ENCODE assay signal across 8 mouse cellular contexts in the genomic region with DNA sequence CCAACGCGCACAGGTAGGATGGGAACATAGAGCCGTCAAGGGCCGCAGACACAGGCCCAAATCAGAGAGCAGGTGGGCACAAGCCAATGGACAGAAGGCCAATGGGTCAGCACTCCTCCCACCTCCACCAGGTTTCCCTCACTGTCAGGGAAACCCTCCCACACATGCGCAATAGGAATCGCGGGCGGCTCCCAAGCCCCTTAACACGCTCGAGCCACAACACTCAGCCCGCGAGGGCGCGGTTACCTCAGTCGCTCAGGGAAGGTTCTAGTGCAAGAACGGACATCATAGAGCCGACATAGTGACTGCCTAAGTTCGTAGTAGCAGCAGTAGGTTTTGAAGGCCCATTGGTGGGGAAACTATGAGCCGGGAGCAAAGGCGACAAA. TPM values are rescaled to one million over a fixed set of nuclear protein-coding genes. Genes with fewer than 3 reads are reported as not detected.
DNase-seq lines count a peak whose midpoint lies in the region; ATAC-seq and TF ChIP-seq lines count a peak whose summit lies in the region.

No protein-coding gene starts in this region.

- no peak for TF ChIP-seq RAD21 in MEL (IDR thresholded peaks at IDR 0.05; ENCODE audit: low read depth, low read length)

- H3K79me2 ChIP-seq in MEL (ENCODE audit: control insufficient read depth, insufficient read depth, low read length, poor library complexity), result peaks cover 24% of the 10 kb centered on the region

- DNase-seq in MEL (ENCODE audit: low read depth, low spot score), result peak; percentile 83
- peak; percentile 70 for DNase-seq in c-Kit-positive CD71-positive TER-119-positive erythroid progenitor cells, embryonic 14.5 days (ENCODE audit: low spot score)
- peak; percentile 85 for DNase-seq in forebrain, embryonic 11.5 days (ENCODE audit: low spot score)
- DNase-seq in kidney, postnatal 25 days, result peak; percentile 75 to 90
- peak; percentile 56 to 72 (median 71) for DNase-seq in liver, embryonic 14.5 days (ENCODE audit: low read depth in 3 of 3, low spot score in 3 of 3)
- peak; percentile 56 to 73 for DNase-seq in thymus, postnatal 10 days (ENCODE audit: low spot score in 2 of 2)

- H3K9ac ChIP-seq in MEL (ENCODE audit: control insufficient read depth, low read depth, low read length, poor library complexity, severe bottlenecking), result peak overlapping the region; percentile 90
- H3K9ac ChIP-seq in forebrain, embryonic 11.5 days (ENCODE audit: low read length), result peak overlapping the region; percentile 82
- peak overlapping the region; percentile 69 for H3K9ac ChIP-seq in heart, embryonic 15.5 days
- peak overlapping the region; percentile 74 for H3K9ac ChIP-seq in liver, embryonic 14.5 days (replicated peaks)
- peak overlapping the region; percentile 70 for H3K9ac ChIP-seq in neural tube, embryonic 14.5 days (replicated peaks; ENCODE audit: low read depth, low read length)

- WGBS in forebrain, embryonic 11.5 days, result 1% methylated on average over 20 of the region's 20 CpGs
- under 1% methylated on average over 20 of the region's 20 CpGs for WGBS in heart, embryonic 15.5 days
- 3% methylated on average over 20 of the region's 20 CpGs for whole genome bisulfite sequencing in liver, embryonic 14.5 days (ENCODE audit: insufficient replicate concordance)
- WGBS in neural tube, embryonic 14.5 days, result under 1% methylated on average over 20 of the region's 20 CpGs

- H3K27ac ChIP-seq in MEL (ENCODE audit: control insufficient read depth, low read depth, low read length), result peak overlapping the region; percentile 93
- H3K27ac ChIP-seq in forebrain, embryonic 11.5 days (ENCODE audit: low read depth, low read length), result peak overlapping the region; percentile 81; the same call in 1 of the 2 replicates
- H3K27ac ChIP-seq in heart, embryonic 15.5 days, result peak overlapping the region; percentile 88
- H3K27ac ChIP-seq in liver, embryonic 14.5 days, result peak overlapping the region; percentile 70
- peak overlapping the region; percentile 61 for H3K27ac ChIP-seq in neural tube, embryonic 14.5 days (ENCODE audit: low read depth, low read length)

- H3K4me3 ChIP-seq in MEL (ENCODE audit: control insufficient read depth in 1 of 2, insufficient read depth in 1 of 2, low read depth in 2 of 2, low read length in 2 of 2), result peak overlapping the region; percentile 79 to 89
- peak overlapping the region; percentile 80 for H3K4me3 ChIP-seq in forebrain, embryonic 11.5 days (ENCODE audit: low read depth, low read length)
- H3K4me3 ChIP-seq in heart, embryonic 15.5 days, result peak overlapping the region; percentile 94
- peak overlapping the region; percentile 72 to 87 for H3K4me3 ChIP-seq in liver, embryonic 14.5 days (ENCODE audit: insufficient read depth in 1 of 2, low read depth in 2 of 2, low read length in 2 of 2)
- peak overlapping the region; percentile 62 for H3K4me3 ChIP-seq in neural tube, embryonic 14.5 days (ENCODE audit: low read depth, low read length)

- ATAC-seq in forebrain, embryonic 11.5 days (replicated peaks; ENCODE audit: low FRiP score), result peak; percentile 74
- ATAC-seq in heart, embryonic 15.5 days (replicated peaks; ENCODE audit: insufficient number of reproducible peaks, insufficient read depth, low FRiP score, low read depth), result peak; percentile 65
- ATAC-seq in liver, embryonic 14.5 days (ENCODE audit: insufficient read depth), result peak; percentile 73
- peak; percentile 80 for ATAC-seq in neural tube, embryonic 14.5 days (ENCODE audit: low read depth)

- H3K36me3 ChIP-seq in MEL (ENCODE audit: control insufficient read depth in 1 of 2, insufficient read depth in 2 of 2, low read length in 2 of 2), result peaks cover 0 to 16% of the 10 kb centered on the region in 2 experiments; a peak in 2 of 4 replicates
- no peaks in the 10 kb centered on the region for H3K36me3 ChIP-seq in forebrain, embryonic 11.5 days (ENCODE audit: control insufficient read depth, insufficient read depth, low read length)
- H3K36me3 ChIP-seq in heart, embryonic 15.5 days, result peaks cover 15% of the 10 kb centered on the region; the same call in 1 of the 2 replicates
- H3K36me3 ChIP-seq in liver, embryonic 14.5 days (replicated peaks; ENCODE audit: control insufficient read depth, insufficient read depth, low read depth), result no peaks in the 10 kb centered on the region
- peaks cover 6% of the 10 kb centered on the region for H3K36me3 ChIP-seq in neural tube, embryonic 14.5 days (ENCODE audit: control insufficient read depth, insufficient read depth, low read length)

- no peak for TF ChIP-seq EP300 in MEL (IDR thresholded peaks at IDR 0.05; ENCODE audit: low read depth in 1 of 2, low read length in 2 of 2)
- no peak for TF ChIP-seq EP300 in liver, embryonic 14.5 days (IDR thresholded peaks at IDR 0.05; ENCODE audit: low read depth)

- no peaks in the 10 kb centered on the region for H3K27me3 ChIP-seq in MEL (ENCODE audit: control insufficient read depth in 1 of 2, insufficient read depth in 2 of 2, low read length in 2 of 2)
- no peaks in the 10 kb centered on the region for H3K27me3 ChIP-seq in forebrain, embryonic 11.5 days (ENCODE audit: control insufficient read depth, insufficient read depth, low read length)
- no peaks in the 10 kb centered on the region for H3K27me3 ChIP-seq in heart, embryonic 15.5 days
- no peaks in the 10 kb centered on the region for H3K27me3 ChIP-seq in liver, embryonic 14.5 days (ENCODE audit: control insufficient read depth, insufficient read depth, low read length)
- no peaks in the 10 kb centered on the region for H3K27me3 ChIP-seq in neural tube, embryonic 14.5 days (ENCODE audit: control insufficient read depth, insufficient read depth, low read length)

- H3K4me2 ChIP-seq in forebrain, embryonic 11.5 days (ENCODE audit: low read depth, low read length, severe bottlenecking), result peak overlapping the region; percentile 86
- peak overlapping the region; percentile 71 for H3K4me2 ChIP-seq in heart, embryonic 15.5 days
- peak overlapping the region; percentile 92 for H3K4me2 ChIP-seq in liver, embryonic 14.5 days (ENCODE audit: low read depth)
- H3K4me2 ChIP-seq in neural tube, embryonic 14.5 days (ENCODE audit: low read depth, low read length), result peak overlapping the region; percentile 95

- TF ChIP-seq POLR2A in MEL (IDR thresholded peaks at IDR 0.05; ENCODE audit: control insufficient read depth in 1 of 2, insufficient read depth in 1 of 2, low read depth in 1 of 2, low read length in 2 of 2, poor library complexity in 1 of 2), result 0 out of 4 replicates have a peak, but pooled peaks of 1 of the 2 experiments have one; percentile 9

- no peak for TF ChIP-seq CTCF in MEL (IDR thresholded peaks at IDR 0.05 in 2 of 3, conservative IDR thresholded peaks at IDR 0.05 in 1 of 3; ENCODE audit: control insufficient read depth in 1 of 3, insufficient read depth in 1 of 3, low read depth in 2 of 3, low read length in 3 of 3, poor library complexity in 1 of 3, severe bottlenecking in 1 of 3)
- no peak for TF ChIP-seq CTCF in liver, embryonic 14.5 days (IDR thresholded peaks at IDR 0.05; ENCODE audit: low read depth)

- no peaks in the 10 kb centered on the region for H3K9me3 ChIP-seq in MEL (replicated peaks; ENCODE audit: insufficient read depth, low read length)
- H3K9me3 ChIP-seq in forebrain, embryonic 11.5 days (ENCODE audit: control insufficient read depth, low read length), result no peaks in the 10 kb centered on the region
- no peaks in the 10 kb centered on the region for H3K9me3 ChIP-seq in heart, embryonic 15.5 days (replicated peaks)
- H3K9me3 ChIP-seq in liver, embryonic 14.5 days (ENCODE audit: control insufficient read depth, low read length), result no peaks in the 10 kb centered on the region
- no peaks in the 10 kb centered on the region for H3K9me3 ChIP-seq in neural tube, embryonic 14.5 days (ENCODE audit: control insufficient read depth, low read length)

- H3K4me1 ChIP-seq in MEL (ENCODE audit: control insufficient read depth in 1 of 2, insufficient read depth in 2 of 2, low read length in 2 of 2), result peaks cover 2 to 13% of the 10 kb centered on the region in 2 experiments
- H3K4me1 ChIP-seq in forebrain, embryonic 11.5 days (replicated peaks; ENCODE audit: control insufficient read depth, insufficient read depth, low read length), result peaks cover 4% of the 10 kb centered on the region; the same call in 1 of the 2 replicates
- peaks cover 11% of the 10 kb centered on the region; the same call in 1 of the 2 replicates for H3K4me1 ChIP-seq in heart, embryonic 15.5 days (replicated peaks)
- peaks cover 8 to 13% of the 10 kb centered on the region in 2 experiments; a peak in 3 of 4 replicates for H3K4me1 ChIP-seq in liver, embryonic 14.5 days (replicated peaks; ENCODE audit: control insufficient read depth in 2 of 2, insufficient read depth in 2 of 2, low read length in 1 of 2)
- H3K4me1 ChIP-seq in neural tube, embryonic 14.5 days (ENCODE audit: control insufficient read depth, insufficient read depth, low read length), result peaks cover 21% of the 10 kb centered on the region

TF ChIP-seq in MEL, 35 proteins besides CTCF, POLR2A, EP300 and RAD21 (continues in another document):
- TF ChIP-seq MEF2A (IDR thresholded peaks at IDR 0.05; ENCODE audit: extremely low read depth, insufficient replicate concordance, low read depth, low read length, poor library complexity, severe bottlenecking) (no peak), ZNF384 (IDR thresholded peaks at IDR 0.05; ENCODE audit: low read depth, low read length) (no peak), GABPA (IDR thresholded peaks at IDR 0.05; ENCODE audit: low read depth, low read length) (no peak), MAFK (IDR thresholded peaks at IDR 0.05; ENCODE audit: borderline replicate concordance, low read depth, low read length) (no peak)

RNA-seq across cellular contexts. Expression of gene Slc35a5, which starts 0.4 kb away (rescaled TPM):
- 2.5 and 3.9 TPM in 2 replicates for total RNA-seq in MEL (2012; rRNA removed)
- polyA plus RNA-seq in MEL (2012; ENCODE audit: insufficient read depth in 1 of 2, insufficient read length in 2 of 2, low read depth in 1 of 2, low replicate concordance in 2 of 2, missing spikeins in 1 of 2), result 1 to 10 TPM in 1 of 2 experiments, not detected in 1; 5.2 TPM
- 14.9 and 20.6 TPM in 2 replicates for polyA plus RNA-seq in forebrain, embryonic 11.5 days (2014; fragmentation: Nextera tagmentation; extraction: Ambion mirVana)
- 12.7 and 15.3 TPM in 2 replicates for polyA plus RNA-seq in heart, embryonic 15.5 days (2015; fragmentation: Nextera tagmentation; extraction: Ambion mirVana)
- polyA plus RNA-seq in liver, embryonic 14.5 days (2012; rRNA removed), result 2.2 and 2.5 TPM in 2 replicates
- 4.2 and 5.5 TPM in 2 replicates for polyA plus RNA-seq in liver, embryonic 14.5 days (2014; fragmentation: Nextera tagmentation; extraction: Ambion mirVana)
- polyA plus RNA-seq in neural tube, embryonic 14.5 days (2014; fragmentation: Nextera tagmentation; extraction: Ambion mirVana), result 36.8 and 43.9 TPM in 2 replicates

RNA-seq across cellular contexts. Expression of gene Atg3, which starts 0.5 kb away (rescaled TPM):
- total RNA-seq in MEL (2012; rRNA removed), result 23.8 and 25.8 TPM in 2 replicates
- polyA plus RNA-seq in MEL (2012; ENCODE audit: insufficient read depth in 1 of 2, insufficient read length in 2 of 2, low read depth in 1 of 2, low replicate concordance in 2 of 2, missing spikeins in 1 of 2), result 10 to 100 TPM in 1 of 2 experiments, not detected in 1; 39.8 TPM
- 38.6 and 41.3 TPM in 2 replicates for polyA plus RNA-seq in forebrain, embryonic 11.5 days (2014; fragmentation: Nextera tagmentation; extraction: Ambion mirVana)
- 29.3 and 33.1 TPM in 2 replicates for polyA plus RNA-seq in heart, embryonic 15.5 days (2015; fragmentation: Nextera tagmentation; extraction: Ambion mirVana)
- polyA plus RNA-seq in liver, embryonic 14.5 days (2012; rRNA removed), result 5.2 and 11.2 TPM in 2 replicates
- 18.1 TPM in 2 replicates for polyA plus RNA-seq in liver, embryonic 14.5 days (2014; fragmentation: Nextera tagmentation; extraction: Ambion mirVana)
- 51.5 and 55.7 TPM in 2 replicates for polyA plus RNA-seq in neural tube, embryonic 14.5 days (2014; fragmentation: Nextera tagmentation; extraction: Ambion mirVana)

Comparison
In these comparisons a context has a peak if more than half of its experiments do, and no peak if none do; other contexts are left out.
1. Peak in every context shown above with its lines: DNase-seq, ATAC-seq, H3K4me3 ChIP-seq and H3K27ac ChIP-seq.